Mouse (Mus musculus): ENCODE data around the gene Nags. TPM values are rescaled to one million over a fixed set of nuclear protein-coding genes. Genes with fewer than 3 reads are reported as not detected.

The Nags gene
- polyA plus RNA-seq, 1 experiment from 2014 or later = 1.7 TPM

DNA sequence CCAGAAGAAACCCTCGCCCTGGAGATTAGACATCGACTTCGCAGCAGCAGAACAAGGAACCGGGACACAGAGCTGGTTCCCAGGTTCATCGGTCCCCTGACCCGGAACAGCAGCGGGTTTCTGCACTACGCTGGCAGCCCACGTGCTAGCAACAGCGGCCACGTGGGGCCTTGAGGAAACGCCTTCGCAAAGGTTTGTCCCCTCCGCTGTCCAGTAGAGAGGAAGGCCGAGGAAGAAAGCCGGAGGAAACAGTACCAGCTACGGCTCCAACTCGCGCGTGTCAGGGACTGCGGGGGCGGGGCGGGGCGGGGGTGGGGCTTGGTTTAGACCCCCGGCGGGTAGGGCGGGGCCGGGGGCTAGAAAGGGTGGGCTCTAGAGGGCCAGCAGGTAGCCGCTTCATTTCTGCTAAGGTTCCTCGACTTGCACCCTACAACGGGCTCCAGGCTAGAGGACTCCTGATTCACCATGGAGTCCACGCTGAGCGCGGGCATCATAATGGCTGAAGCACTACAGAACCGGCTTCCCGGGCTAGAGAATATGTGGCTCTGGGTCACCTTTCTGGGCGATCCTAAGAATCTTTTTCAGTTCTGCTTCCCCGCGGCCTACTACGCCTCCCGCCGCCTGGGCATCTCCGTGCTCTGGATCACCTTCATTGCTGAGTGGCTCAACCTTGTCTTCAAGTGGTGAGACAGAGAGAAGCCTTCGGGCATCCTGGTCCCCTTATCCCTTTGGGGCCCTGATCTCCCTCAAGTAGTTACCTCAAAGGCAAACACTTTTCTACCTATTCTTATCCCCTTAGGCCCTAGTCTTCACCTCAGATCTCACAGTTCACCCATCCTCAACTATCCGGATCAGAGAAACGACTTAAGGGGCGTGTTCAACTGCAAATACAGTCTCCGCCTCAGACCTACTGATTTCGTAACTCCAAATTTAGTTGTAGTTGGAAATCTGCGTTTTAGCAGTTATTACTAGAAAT is 44.4 kb downstream of the Nags start, which contains the start of gene G6pc3:
G6pc3 (plus strand) TSS at position 160 of the 976 bp plus-strand sequence.
- peak; percentile 80 for ATAC-seq (ENCODE audit: insufficient number of reproducible peaks, low FRiP score, low TSS enrichment, low read depth)
- H3K27ac ChIP-seq (replicated peaks) = peak within 1 kb of the TSS; percentile 71
- no peaks in the 10 kb centered on the region for H3K9me3 ChIP-seq (replicated peaks)
- H3K27me3 ChIP-seq = no peaks in the 10 kb centered on the region
- WGBS = under 1% methylated on average over 50 of the region's 50 CpGs
- peaks cover 30% of the 10 kb centered on the region for H3K4me1 ChIP-seq
- H3K4me2 ChIP-seq (replicated peaks) = peak within 1 kb of the TSS; percentile 88
- peaks cover 10% of the 10 kb centered on the region for H3K36me3 ChIP-seq
- peak within 1 kb of the TSS; percentile 51 for H3K9ac ChIP-seq
- H3K4me3 ChIP-seq (replicated peaks) = peak within 1 kb of the TSS; percentile 63

DNA sequence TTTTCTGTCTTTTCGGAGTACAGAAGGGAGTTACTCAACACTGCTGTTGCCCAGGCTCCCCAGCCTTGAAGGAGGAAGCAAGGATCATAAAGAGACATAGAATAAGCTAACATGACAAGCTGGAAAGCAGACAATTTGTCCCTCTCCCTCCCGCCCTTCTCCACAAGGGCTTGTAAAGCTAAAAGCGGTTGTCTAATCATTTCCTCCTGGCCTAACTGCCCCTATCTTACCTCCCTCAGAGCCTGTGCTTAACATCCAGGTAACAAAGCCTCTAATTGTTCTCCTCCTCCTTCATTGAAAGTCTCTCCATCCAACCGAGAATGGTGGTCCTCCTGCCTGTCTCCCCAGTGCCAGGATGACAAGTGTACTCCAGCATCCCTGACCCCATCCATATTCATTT is 45.5 kb downstream of the Nags start:
- WGBS = 40% methylated on average over 4 of the region's 4 CpGs
- Histone ChIP-seq H3K9ac (peak overlapping the region; percentile 6; the same call in 1 of the 2 replicates), H3K4me2 (replicated peaks) (peak overlapping the region; percentile 88; the same call in 1 of the 2 replicates), H3K27ac (replicated peaks) (0 out of 2 replicates have a peak overlapping the region, but pooled peaks have one; percentile 25), H3K9me3 (replicated peaks) (no peaks in the 10 kb centered on the region), H3K4me3 (replicated peaks) (peak overlapping the region; percentile 63; the same call in 1 of the 2 replicates), H3K4me1 (peaks cover 25% of the 10 kb centered on the region), H3K36me3 (peaks cover 21% of the 10 kb centered on the region), H3K27me3 (no peaks in the 10 kb centered on the region)
- ATAC-seq (ENCODE audit: insufficient number of reproducible peaks, low FRiP score, low TSS enrichment, low read depth) = no peak

DNA sequence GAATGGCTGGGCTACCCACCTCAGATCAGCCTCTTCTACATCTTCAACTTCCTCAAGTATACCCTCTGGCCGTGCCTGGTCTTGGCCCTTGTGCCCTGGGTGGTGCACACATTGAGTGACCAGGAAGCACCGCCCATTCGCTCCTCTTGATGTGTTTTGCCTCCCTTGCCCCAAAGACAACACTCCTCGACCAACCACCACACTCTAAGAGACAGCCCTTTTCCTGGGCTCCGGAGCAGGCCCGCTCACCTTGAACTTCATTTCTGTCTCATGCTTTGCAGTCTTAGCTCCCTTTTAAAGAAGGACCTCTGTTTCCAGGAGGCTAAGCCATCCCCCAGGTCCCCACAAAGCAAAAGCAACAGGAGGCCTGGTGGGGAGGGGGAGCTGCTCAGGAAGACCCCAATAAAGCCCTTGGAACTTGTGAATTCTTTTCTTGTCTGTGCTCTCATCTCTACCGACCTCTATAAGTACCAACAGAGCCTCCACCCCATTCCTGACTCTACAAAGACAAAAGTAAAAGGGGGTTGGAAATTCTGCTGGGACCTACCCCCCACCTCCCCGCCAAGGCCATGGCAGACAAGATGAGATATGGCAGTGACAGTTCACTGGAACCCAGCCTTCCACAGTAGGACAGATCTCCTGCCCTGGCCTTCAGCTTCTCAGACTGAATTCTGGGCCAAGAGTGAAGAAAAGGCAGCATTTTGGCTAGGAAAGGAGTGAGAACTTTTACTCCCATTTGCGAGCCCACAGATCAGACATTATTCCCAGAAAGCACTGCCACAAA is 48.5 kb downstream of the Nags start:
- H3K9ac ChIP-seq = no peak overlapping the region
- WGBS = 83% methylated on average over 9 of the region's 9 CpGs
- H3K4me1 ChIP-seq = peaks cover 23% of the 10 kb centered on the region
- H3K27ac ChIP-seq (replicated peaks) = no peak overlapping the region
- H3K27me3 ChIP-seq = no peaks in the 10 kb centered on the region
- ATAC-seq (ENCODE audit: insufficient number of reproducible peaks, low FRiP score, low TSS enrichment, low read depth) = no peak
- H3K36me3 ChIP-seq = peaks cover 51% of the 10 kb centered on the region
- no peak overlapping the region for H3K4me3 ChIP-seq (replicated peaks)
- H3K4me2 ChIP-seq (replicated peaks) = no peak overlapping the region
- H3K9me3 ChIP-seq (replicated peaks) = no peaks in the 10 kb centered on the region

DNA sequence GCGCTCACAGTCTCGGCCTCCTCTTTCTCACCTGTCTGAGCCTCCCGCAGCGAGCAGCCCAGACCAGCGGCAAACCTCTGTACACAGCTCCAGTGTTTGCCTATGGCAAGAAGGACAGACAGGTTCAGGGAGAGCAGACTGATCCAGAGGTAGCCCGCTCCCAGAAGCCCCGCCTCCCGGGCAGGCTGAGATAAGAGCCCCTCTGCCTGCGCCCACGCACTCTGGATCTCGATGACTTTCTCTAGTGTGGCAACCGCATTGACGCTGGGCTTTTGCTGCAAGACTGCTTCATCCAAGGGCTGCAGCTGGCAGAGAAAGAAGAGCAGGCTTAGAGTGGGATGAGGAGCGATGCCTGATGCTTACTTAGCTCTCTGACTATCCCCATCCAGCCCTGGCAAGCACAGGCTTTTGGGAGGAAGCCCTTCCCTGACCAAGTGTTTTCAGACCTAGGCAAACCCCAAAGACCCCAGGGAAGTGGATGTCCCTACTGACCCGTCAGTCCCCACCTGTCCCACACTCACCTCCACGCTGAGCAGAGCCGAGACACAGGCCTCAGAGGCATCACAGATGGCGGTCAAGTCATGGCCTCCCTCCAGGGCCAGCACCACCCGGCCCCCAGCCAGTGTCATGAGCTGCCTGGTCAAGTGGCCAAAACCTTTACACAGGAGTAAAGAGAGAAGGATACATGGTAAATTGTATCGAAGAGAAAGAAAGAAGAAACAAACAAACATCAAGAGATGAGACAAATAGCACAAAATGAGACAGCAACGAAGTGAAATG is 50.9 kb downstream of the Nags start:
- Histone ChIP-seq H3K4me3 (replicated peaks) (no peak overlapping the region), H3K9me3 (replicated peaks) (no peaks in the 10 kb centered on the region), H3K9ac (no peak overlapping the region), H3K4me1 (peaks cover 4% of the 10 kb centered on the region), H3K27ac (replicated peaks) (no peak overlapping the region), H3K27me3 (no peaks in the 10 kb centered on the region), H3K36me3 (peaks cover 75% of the 10 kb centered on the region), H3K4me2 (replicated peaks) (no peak overlapping the region)
- ATAC-seq (ENCODE audit: insufficient number of reproducible peaks, low FRiP score, low TSS enrichment, low read depth) = no peak
- WGBS = 85% methylated on average over 21 of the region's 21 CpGs

DNA sequence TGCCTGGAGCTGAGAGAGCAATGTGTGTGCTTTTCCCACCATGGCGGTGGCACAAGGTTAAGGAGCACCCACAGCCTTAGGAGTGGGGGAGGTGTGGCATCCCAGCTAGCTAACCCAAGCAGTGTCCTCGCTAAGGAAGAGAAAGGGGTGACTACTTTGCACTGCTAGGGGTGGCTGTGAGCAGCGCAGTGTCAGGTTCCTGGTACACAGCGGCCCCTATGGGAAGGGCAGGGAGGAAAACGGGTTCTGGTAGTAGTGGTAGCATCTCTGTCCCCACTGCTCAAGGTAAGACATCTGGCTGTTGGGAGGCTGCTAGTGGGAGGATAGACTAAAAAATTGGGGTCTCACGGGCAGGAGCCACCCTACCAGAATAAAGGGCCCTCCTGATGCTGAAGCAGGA is 52.9 kb downstream of the Nags start:
- Histone ChIP-seq H3K9me3 (replicated peaks) (no peaks in the 10 kb centered on the region), H3K4me3 (replicated peaks) (no peak overlapping the region), H3K36me3 (peaks cover 90% of the 10 kb centered on the region), H3K4me1 (0 out of 2 replicates have a peak, but pooled peaks cover 10% of the 10 kb centered on the region), H3K27me3 (no peaks in the 10 kb centered on the region), H3K9ac (no peak overlapping the region), H3K4me2 (replicated peaks) (no peak overlapping the region), H3K27ac (replicated peaks) (no peak overlapping the region)
- ATAC-seq (ENCODE audit: insufficient number of reproducible peaks, low FRiP score, low TSS enrichment, low read depth) = no peak
- WGBS = 69% methylated on average over 6 of the region's 6 CpGs

Other genes with a start within 250 kb of the Nags start
- gene Sost, start 178.5 kb upstream of the Nags start, polyA plus RNA-seq (2015; fragmentation: Nextera tagmentation; extraction: Ambion mirVana) = 0.23 and 0.49 TPM in 2 replicates
- not detected in 2 replicates for gene Cfap97d1, start 161.2 kb upstream of the Nags start, polyA plus RNA-seq (2015; fragmentation: Nextera tagmentation; extraction: Ambion mirVana)
- 26.2 and 29.9 TPM in 2 replicates for gene Dusp3, start 158.5 kb upstream of the Nags start, polyA plus RNA-seq (2015; fragmentation: Nextera tagmentation; extraction: Ambion mirVana)
- gene Mpp3, start 117.1 kb upstream of the Nags start, polyA plus RNA-seq (2015; fragmentation: Nextera tagmentation; extraction: Ambion mirVana) = 5.5 and 6.2 TPM in 2 replicates
- 1.5 and 2.1 TPM in 2 replicates for gene Cd300lg, start 104.0 kb upstream of the Nags start, polyA plus RNA-seq (2015; fragmentation: Nextera tagmentation; extraction: Ambion mirVana)
- gene Mpp2, start 57.0 kb upstream of the Nags start, polyA plus RNA-seq (2015; fragmentation: Nextera tagmentation; extraction: Ambion mirVana) = 7.0 and 10.7 TPM in 2 replicates
- not detected in 2 replicates for gene Ppy, start 44.2 kb upstream of the Nags start, polyA plus RNA-seq (2015; fragmentation: Nextera tagmentation; extraction: Ambion mirVana)
- not detected in 2 replicates for gene Pyy, start 37.7 kb upstream of the Nags start, polyA plus RNA-seq (2015; fragmentation: Nextera tagmentation; extraction: Ambion mirVana)
- 39.4 and 39.9 TPM in 2 replicates for gene Tmem101, start 10.9 kb downstream of the Nags start, polyA plus RNA-seq (2015; fragmentation: Nextera tagmentation; extraction: Ambion mirVana)
- 113 and 128 TPM in 2 replicates for gene Lsm12, start 39.8 kb downstream of the Nags start, polyA plus RNA-seq (2015; fragmentation: Nextera tagmentation; extraction: Ambion mirVana)
- gene G6pc3, start 44.1 kb downstream of the Nags start, polyA plus RNA-seq (2015; fragmentation: Nextera tagmentation; extraction: Ambion mirVana) = 29.8 and 31.7 TPM in 2 replicates
- 105 and 106 TPM in 2 replicates for gene Hdac5, start 84.7 kb downstream of the Nags start, polyA plus RNA-seq (2015; fragmentation: Nextera tagmentation; extraction: Ambion mirVana)
- 13.6 and 16.0 TPM in 2 replicates for gene BC030867, start 103.4 kb downstream of the Nags start, polyA plus RNA-seq (2015; fragmentation: Nextera tagmentation; extraction: Ambion mirVana)
- gene Asb16, start 123.2 kb downstream of the Nags start, polyA plus RNA-seq (2015; fragmentation: Nextera tagmentation; extraction: Ambion mirVana) = 0.12 and 0.26 TPM in 2 replicates
- gene Tmub2, start 139.4 kb downstream of the Nags start, polyA plus RNA-seq (2015; fragmentation: Nextera tagmentation; extraction: Ambion mirVana) = 58.3 and 59.5 TPM in 2 replicates
- gene Atxn7l3, start 151.1 kb downstream of the Nags start, polyA plus RNA-seq (2015; fragmentation: Nextera tagmentation; extraction: Ambion mirVana) = 18.4 and 20.0 TPM in 2 replicates
- 86.6 and 87.3 TPM in 2 replicates for gene Ubtf, start 174.2 kb downstream of the Nags start, polyA plus RNA-seq (2015; fragmentation: Nextera tagmentation; extraction: Ambion mirVana)
- gene Slc4a1, start 220.7 kb downstream of the Nags start, polyA plus RNA-seq (2015; fragmentation: Nextera tagmentation; extraction: Ambion mirVana) = 5.0 and 5.2 TPM in 2 replicates
- 7.5 and 8.3 TPM in 2 replicates for gene Rundc3a, start 247.9 kb downstream of the Nags start, polyA plus RNA-seq (2015; fragmentation: Nextera tagmentation; extraction: Ambion mirVana)